In genomic region chr11:60308061-60308460, GRCm38 (mm10) we compare ENCODE assay signal across 11 mouse cellular contexts. TPM values are rescaled to one million over a fixed set of nuclear protein-coding genes. Genes with fewer than 3 reads are reported as not detected.
A peak's percentile ranks its signal among the peaks of the same experiment; 100 is the strongest.
DNase-seq lines count a peak whose midpoint lies in the region; ATAC-seq and TF ChIP-seq lines count a peak whose summit lies in the region.
"Had no signal": no experiment of that assay in that cellular context is flagged by ENCODE, and none has a peak within 500 bp of the region (broad histone marks: within the 10 kb centered on the region; RNA-seq: fewer than 3 reads in every experiment).

No protein-coding gene starts in this region.

- H3K4me3 ChIP-seq in hindbrain, embryonic 15.5 days: no peak overlapping the region
- no peak overlapping the region for H3K4me3 ChIP-seq in hindbrain, embryonic 11.5 days (ENCODE audit: low read depth, low read length)
- no peak overlapping the region for H3K4me3 ChIP-seq in midbrain, embryonic 13.5 days (replicated peaks)
- H3K4me3 ChIP-seq in midbrain, postnatal 0 days (ENCODE audit: low read depth, low read length): no peak overlapping the region
- H3K4me3 ChIP-seq: erythroblast, embryonic 14.5 days; megakaryocyte, embryonic 14.5 days had no signal

- no peaks in the 10 kb centered on the region for H3K27me3 ChIP-seq in hindbrain, embryonic 15.5 days
- H3K27me3 ChIP-seq in hindbrain, embryonic 11.5 days (ENCODE audit: control insufficient read depth, insufficient read depth, low read length): no peaks in the 10 kb centered on the region
- no peaks in the 10 kb centered on the region for H3K27me3 ChIP-seq in midbrain, embryonic 13.5 days
- no peaks in the 10 kb centered on the region for H3K27me3 ChIP-seq in midbrain, postnatal 0 days (ENCODE audit: insufficient read depth, low read length)
- H3K27me3 ChIP-seq: megakaryocyte, embryonic 14.5 days had no signal

- TF ChIP-seq CTCF in midbrain, postnatal 0 days (IDR thresholded peaks at IDR 0.05): no peak

- no peaks in the 10 kb centered on the region for H3K9me3 ChIP-seq in hindbrain, embryonic 15.5 days
- H3K9me3 ChIP-seq in hindbrain, embryonic 11.5 days (ENCODE audit: control insufficient read depth, low read length): no peaks in the 10 kb centered on the region
- H3K9me3 ChIP-seq in midbrain, embryonic 13.5 days: no peaks in the 10 kb centered on the region; the same call in 1 of the 2 replicates
- no peaks in the 10 kb centered on the region for H3K9me3 ChIP-seq in midbrain, postnatal 0 days (ENCODE audit: low read length)

- H3K4me1 ChIP-seq in hindbrain, embryonic 15.5 days (replicated peaks): peaks cover 45% of the 10 kb centered on the region
- H3K4me1 ChIP-seq in hindbrain, embryonic 11.5 days (replicated peaks; ENCODE audit: control insufficient read depth, insufficient read depth, low read length): peaks cover 11% of the 10 kb centered on the region
- peaks cover 52% of the 10 kb centered on the region for H3K4me1 ChIP-seq in midbrain, embryonic 13.5 days (replicated peaks)
- H3K4me1 ChIP-seq in midbrain, postnatal 0 days (ENCODE audit: insufficient read depth, low read length): peaks cover 13% of the 10 kb centered on the region

- ATAC-seq in hindbrain, embryonic 15.5 days (ENCODE audit: low FRiP score, low read depth): no peak
- no peak for ATAC-seq in hindbrain, embryonic 11.5 days (ENCODE audit: low FRiP score)
- no peak for ATAC-seq in midbrain, embryonic 13.5 days
- no peak for ATAC-seq in midbrain, postnatal 0 days (ENCODE audit: low FRiP score)
- ATAC-seq in frontal cortex, adult (ENCODE audit: low TSS enrichment): no peak
- no peak for ATAC-seq in erythroblast, adult 5-6 weeks (replicated peaks; ENCODE audit: low FRiP score, poor library complexity, severe bottlenecking)

- WGBS in hindbrain, embryonic 15.5 days: 98% methylated on average over 2 of the region's 2 CpGs
- 93% methylated on average over 2 of the region's 2 CpGs for WGBS in hindbrain, embryonic 11.5 days
- 78% methylated on average over 2 of the region's 2 CpGs for WGBS in midbrain, embryonic 13.5 days
- 92% methylated on average over 2 of the region's 2 CpGs for WGBS in midbrain, postnatal 0 days

- no peaks in the 10 kb centered on the region for H3K36me3 ChIP-seq in hindbrain, embryonic 15.5 days
- no peaks in the 10 kb centered on the region for H3K36me3 ChIP-seq in hindbrain, embryonic 11.5 days (ENCODE audit: control insufficient read depth, insufficient read depth, low read length)
- no peaks in the 10 kb centered on the region for H3K36me3 ChIP-seq in midbrain, embryonic 13.5 days
- H3K36me3 ChIP-seq in midbrain, postnatal 0 days (ENCODE audit: insufficient read depth, low read length): no peaks in the 10 kb centered on the region

- no peak overlapping the region for H3K4me2 ChIP-seq in hindbrain, embryonic 15.5 days
- H3K4me2 ChIP-seq in hindbrain, embryonic 11.5 days (replicated peaks; ENCODE audit: low read depth, low read length): no peak overlapping the region
- no peak overlapping the region for H3K4me2 ChIP-seq in midbrain, embryonic 13.5 days (replicated peaks)
- H3K4me2 ChIP-seq in midbrain, postnatal 0 days (ENCODE audit: low read depth, low read length, poor library complexity, severe bottlenecking): no peak overlapping the region

- DNase-seq in adrenal gland, adult 2 months: peak; percentile 46
- no peak for DNase-seq in adrenal gland, adult 8-10 months
- no peak for DNase-seq in hindbrain, embryonic 11.5 days (ENCODE audit: low spot score)
- no peak for DNase-seq in midbrain, postnatal 0 days (ENCODE audit: low spot score)
- DNase-seq: cerebellum, adult 9-11 months had no signal

- H3K9ac ChIP-seq in hindbrain, embryonic 15.5 days: no peak overlapping the region
- no peak overlapping the region for H3K9ac ChIP-seq in hindbrain, embryonic 11.5 days (ENCODE audit: low read depth, low read length)
- H3K9ac ChIP-seq in midbrain, embryonic 13.5 days (replicated peaks): no peak overlapping the region
- H3K9ac ChIP-seq in midbrain, postnatal 0 days (replicated peaks; ENCODE audit: low read length, poor library complexity, severe bottlenecking): no peak overlapping the region

- H3K27ac ChIP-seq in hindbrain, embryonic 15.5 days (replicated peaks): peak overlapping the region; percentile 22; the same call in 1 of the 2 replicates
- H3K27ac ChIP-seq in hindbrain, embryonic 11.5 days (ENCODE audit: low read depth, low read length): no peak overlapping the region
- peak overlapping the region; percentile 25; the same call in 1 of the 2 replicates for H3K27ac ChIP-seq in midbrain, embryonic 13.5 days
- no peak overlapping the region for H3K27ac ChIP-seq in midbrain, postnatal 0 days (ENCODE audit: low read depth, low read length)

RNA-seq across cellular contexts. Expression of gene Tom1l2, which starts 44.6 kb away (rescaled TPM):
- total RNA-seq in adrenal gland, adult 2 months (2021): 10 to 100 TPM; 71.9 to 78.5 TPM
- 159 and 181 TPM in 2 replicates for polyA plus RNA-seq in adrenal gland, adult 2 months (2012; rRNA removed)
- total RNA-seq in adrenal gland, adult 8-10 months (2022): 100 to 1,000 TPM in 3 of 4 experiments, 10 to 100 TPM in 1; 98.4 to 137 (median 112) TPM
- polyA plus RNA-seq in hindbrain, embryonic 15.5 days (2015; fragmentation: Nextera tagmentation; extraction: Ambion mirVana): 65.4 and 71.4 TPM in 2 replicates
- 13.9 and 15.8 TPM in 2 replicates for polyA plus RNA-seq in hindbrain, embryonic 11.5 days (2014; fragmentation: Nextera tagmentation; extraction: Ambion mirVana)
- 47.8 and 50.1 TPM in 2 replicates for polyA plus RNA-seq in midbrain, embryonic 13.5 days (2015; fragmentation: Nextera tagmentation; extraction: Ambion mirVana)
- total RNA-seq in midbrain, postnatal 0 days (2014; rRNA removed): 108 and 120 TPM in 2 replicates
- 49.4 and 51.6 TPM in 2 replicates for polyA plus RNA-seq in midbrain, postnatal 0 days (2015; fragmentation: Nextera tagmentation; extraction: Ambion mirVana)
- 2.7 and 4.8 TPM in 2 replicates for total RNA-seq in erythroblast, adult 5-6 weeks (2015; ENCODE audit: low replicate concordance)
- total RNA-seq in erythroblast, adult 5-6 weeks (2017; ENCODE audit: low replicate concordance): 2.0 and 9.2 TPM in 2 replicates

RNA-seq across cellular contexts. Expression of gene Drc3, which starts 45.1 kb away (rescaled TPM):
- 1 to 10 TPM in 1 of 2 experiments, under 1 TPM in 1; 0.61 to 1.5 TPM for total RNA-seq in adrenal gland, adult 2 months (2021)
- 0.90 and 1.0 TPM in 2 replicates for polyA plus RNA-seq in adrenal gland, adult 2 months (2012; rRNA removed)
- total RNA-seq in adrenal gland, adult 8-10 months (2022): 1 to 10 TPM; 1.8 to 3.8 (median 2.7) TPM
- polyA plus RNA-seq in hindbrain, embryonic 15.5 days (2015; fragmentation: Nextera tagmentation; extraction: Ambion mirVana): 7.1 and 7.7 TPM in 2 replicates
- 6.6 and 7.0 TPM in 2 replicates for polyA plus RNA-seq in hindbrain, embryonic 11.5 days (2014; fragmentation: Nextera tagmentation; extraction: Ambion mirVana)
- 4.3 and 5.1 TPM in 2 replicates for polyA plus RNA-seq in midbrain, embryonic 13.5 days (2015; fragmentation: Nextera tagmentation; extraction: Ambion mirVana)
- 9.2 and 14.1 TPM in 2 replicates for total RNA-seq in midbrain, postnatal 0 days (2014; rRNA removed)
- 7.1 and 8.6 TPM in 2 replicates for polyA plus RNA-seq in midbrain, postnatal 0 days (2015; fragmentation: Nextera tagmentation; extraction: Ambion mirVana)
- 1.3 TPM in 1 of 2 replicates, not detected in the other for total RNA-seq in erythroblast, adult 5-6 weeks (2015; ENCODE audit: low replicate concordance)
- not detected in 2 replicates for total RNA-seq in erythroblast, adult 5-6 weeks (2017; ENCODE audit: low replicate concordance)
- polyA plus RNA-seq: erythroblast, embryonic 14.5 days had no signal

Comparison
In these comparisons a context has a peak if more than half of its experiments do, and no peak if none do; other contexts are left out.
1. H3K27ac ChIP-seq: peak in hindbrain, embryonic 15.5 days (single experiment) and midbrain, embryonic 13.5 days (single experiment); none in hindbrain, embryonic 11.5 days (single experiment) and midbrain, postnatal 0 days (single experiment).